In the genomic region with DNA sequence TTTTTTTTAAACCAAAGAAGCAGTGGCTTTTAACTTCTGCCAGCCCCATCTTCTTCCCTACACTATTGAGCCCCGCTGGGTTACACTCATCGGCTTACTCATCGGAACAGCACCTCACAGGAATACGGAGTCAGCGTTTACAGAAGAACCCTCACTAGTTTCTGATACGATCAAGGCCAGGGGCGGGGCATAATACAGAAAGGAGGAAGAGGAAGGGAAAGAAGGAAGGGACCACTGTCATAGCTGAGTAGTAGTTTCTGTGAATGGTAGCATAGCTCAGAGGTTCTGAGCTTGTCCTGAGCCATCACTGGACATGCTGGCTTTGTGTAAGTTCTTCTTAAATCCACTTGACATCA, we compare ENCODE assay signal across 17 mouse cellular contexts. TPM values are rescaled to one million over a fixed set of nuclear protein-coding genes. Genes with fewer than 3 reads are reported as not detected.
DNase-seq lines count a peak whose midpoint lies in the region; ATAC-seq and TF ChIP-seq lines count a peak whose summit lies in the region.
"Had no signal": no experiment of that assay in that cellular context is flagged by ENCODE, and none has a peak within 500 bp of the region (broad histone marks: within the 10 kb centered on the region; RNA-seq: fewer than 3 reads in every experiment).

No protein-coding gene starts in this region.

- H3K27ac ChIP-seq in midbrain, embryonic 11.5 days (ENCODE audit: low read depth, low read length): no peak overlapping the region
- no peak overlapping the region for H3K27ac ChIP-seq in midbrain, embryonic 16.5 days (ENCODE audit: low read length)
- H3K27ac ChIP-seq in small intestine, adult 2 months (ENCODE audit: insufficient read depth, low read depth, low read length): peak overlapping the region; percentile 16; the same call in 1 of the 2 replicates
- no peak overlapping the region for H3K27ac ChIP-seq in embryonic facial prominence, embryonic 10.5 days (replicated peaks)
- H3K27ac ChIP-seq: hindbrain, embryonic 12.5 days; stomach, embryonic 15.5 days had no signal

- no peak overlapping the region for H3K4me2 ChIP-seq in midbrain, embryonic 11.5 days
- H3K4me2 ChIP-seq in midbrain, embryonic 16.5 days (ENCODE audit: low read length): no peak overlapping the region
- H3K4me2 ChIP-seq: heart, embryonic 11.5 days; hindbrain, embryonic 12.5 days; stomach, embryonic 15.5 days had no signal

- no peak overlapping the region for H3K4me3 ChIP-seq in midbrain, embryonic 11.5 days (ENCODE audit: low read depth, low read length)
- H3K4me3 ChIP-seq in midbrain, embryonic 16.5 days (ENCODE audit: low read depth, low read length): no peak overlapping the region
- no peak overlapping the region for H3K4me3 ChIP-seq in small intestine, adult 2 months (ENCODE audit: low read depth, low read length)
- H3K4me3 ChIP-seq in embryonic facial prominence, embryonic 10.5 days: no peak overlapping the region
- H3K4me3 ChIP-seq: hindbrain, embryonic 12.5 days; stomach, embryonic 15.5 days had no signal

- intact Hi-C loops in heart, postnatal 25 days (cut with DNase I): no loop called here

- TF ChIP-seq POLR2A in small intestine, adult 2 months (IDR thresholded peaks at IDR 0.05; ENCODE audit: low read depth, low read length): no peak

- 94% methylated on average over 7 of the region's 7 CpGs for WGBS in midbrain, embryonic 11.5 days
- 92% methylated on average over 7 of the region's 7 CpGs for WGBS in midbrain, embryonic 16.5 days
- 55% methylated on average over 7 of the region's 7 CpGs for WGBS in small intestine, adult 2 months
- 92% methylated on average over 7 of the region's 7 CpGs for WGBS in embryonic facial prominence, embryonic 10.5 days

- H3K9me3 ChIP-seq in midbrain, embryonic 11.5 days (ENCODE audit: control insufficient read depth, low read length): no peaks in the 10 kb centered on the region
- H3K9me3 ChIP-seq in midbrain, embryonic 16.5 days (replicated peaks; ENCODE audit: control insufficient read depth, low read length, poor library complexity, severe bottlenecking): no peaks in the 10 kb centered on the region
- H3K9me3 ChIP-seq in embryonic facial prominence, embryonic 10.5 days: no peaks in the 10 kb centered on the region
- H3K9me3 ChIP-seq: hindbrain, embryonic 12.5 days; stomach, embryonic 15.5 days had no signal

- DNase-seq in heart, adult 9 months (ENCODE audit: low spot score in 2 of 2): peak; percentile 13 to 19
- DNase-seq in heart, postnatal 25 days (ENCODE audit: low spot score): no peak
- DNase-seq in midbrain, embryonic 11.5 days (ENCODE audit: low spot score, missing footprints): peak; percentile 49
- peak; percentile 18 for DNase-seq in c-Kit-positive CD71-negative TER-119-negative erythroid progenitor cells, embryonic 14.5 days (ENCODE audit: low read depth)
- no peak for DNase-seq in embryonic facial prominence, embryonic 10.5 days (ENCODE audit: low spot score)
- DNase-seq in gastrocnemius, postnatal 10 days: no peak
- DNase-seq: cerebellum, adult 2 months; kidney, adult 18-20 months; lung, adult 18-20 months; thymus, postnatal 25 days had no signal

- ATAC-seq in midbrain, embryonic 11.5 days (ENCODE audit: low FRiP score): no peak
- no peak for ATAC-seq in midbrain, embryonic 16.5 days
- ATAC-seq: CD4-positive, CD25-positive, alpha-beta regulatory T cell, adult 4 months had no signal

- no peak overlapping the region for H3K9ac ChIP-seq in midbrain, embryonic 11.5 days (ENCODE audit: low read length)
- no peak overlapping the region for H3K9ac ChIP-seq in midbrain, embryonic 16.5 days (ENCODE audit: low read depth, low read length)
- H3K9ac ChIP-seq: hindbrain, embryonic 12.5 days; stomach, embryonic 15.5 days had no signal

- no peaks in the 10 kb centered on the region for H3K4me1 ChIP-seq in midbrain, embryonic 11.5 days (ENCODE audit: control insufficient read depth, insufficient read depth, low read length)
- no peaks in the 10 kb centered on the region for H3K4me1 ChIP-seq in midbrain, embryonic 16.5 days (ENCODE audit: control insufficient read depth, insufficient read depth, low read length)
- no peaks in the 10 kb centered on the region for H3K4me1 ChIP-seq in small intestine, adult 2 months (ENCODE audit: control insufficient read depth, insufficient read depth, insufficient read length, low read length)
- H3K4me1 ChIP-seq in embryonic facial prominence, embryonic 10.5 days: peaks cover 15% of the 10 kb centered on the region

- TF ChIP-seq CTCF in small intestine, adult 2 months (IDR thresholded peaks at IDR 0.05; ENCODE audit: extremely low read depth, insufficient read length, insufficient replicate concordance, low read depth, low read length): no peak

- H3K27me3 ChIP-seq in midbrain, embryonic 11.5 days (ENCODE audit: control insufficient read depth, insufficient read depth, low read length): no peaks in the 10 kb centered on the region
- H3K27me3 ChIP-seq in midbrain, embryonic 16.5 days (ENCODE audit: control insufficient read depth, insufficient read depth, low read depth, low read length): no peaks in the 10 kb centered on the region
- no peaks in the 10 kb centered on the region for H3K27me3 ChIP-seq in small intestine, adult 2 months (ENCODE audit: control insufficient read depth, insufficient read depth, low read length)
- no peaks in the 10 kb centered on the region for H3K27me3 ChIP-seq in embryonic facial prominence, embryonic 10.5 days (replicated peaks; ENCODE audit: low read depth, poor library complexity, severe bottlenecking)
- H3K27me3 ChIP-seq: hindbrain, embryonic 12.5 days; stomach, embryonic 15.5 days had no signal

- H3K36me3 ChIP-seq in midbrain, embryonic 11.5 days (ENCODE audit: control insufficient read depth, insufficient read depth, low read length): no peaks in the 10 kb centered on the region
- no peaks in the 10 kb centered on the region for H3K36me3 ChIP-seq in midbrain, embryonic 16.5 days (ENCODE audit: control insufficient read depth, insufficient read depth, low read length)
- H3K36me3 ChIP-seq in small intestine, adult 2 months (ENCODE audit: control insufficient read depth, insufficient read depth, low read length): no peaks in the 10 kb centered on the region
- no peaks in the 10 kb centered on the region for H3K36me3 ChIP-seq in embryonic facial prominence, embryonic 10.5 days (replicated peaks)
- H3K36me3 ChIP-seq: hindbrain, embryonic 12.5 days; stomach, embryonic 15.5 days had no signal

RNA-seq across cellular contexts. Expression of a gene that starts 38.8 kb away (rescaled TPM):
- 1 to 10 TPM; 1.9 to 2.1 TPM for total RNA-seq in heart, postnatal 25 days (2021)
- 44.4 and 45.9 TPM in 2 replicates for polyA plus RNA-seq in midbrain, embryonic 11.5 days (2014; fragmentation: Nextera tagmentation; extraction: Ambion mirVana)
- 115 and 118 TPM in 2 replicates for polyA plus RNA-seq in midbrain, embryonic 16.5 days (2015; fragmentation: Nextera tagmentation; extraction: Ambion mirVana)
- 1.7 and 2.6 TPM in 2 replicates for polyA plus RNA-seq in small intestine, adult 2 months (2012; rRNA removed)
- polyA plus RNA-seq in embryonic facial prominence, embryonic 10.5 days (2016; fragmentation: Nextera tagmentation; extraction: Ambion mirVana): 24.4 and 25.2 TPM in 2 replicates
- 1 to 10 TPM; 8.9 to 10.0 TPM for total RNA-seq in gastrocnemius, postnatal 10 days (2021)
- total RNA-seq: neutrophil, adult 5-6 weeks had no signal

Comparison
In these comparisons a context has a peak if more than half of its experiments do, and no peak if none do; other contexts are left out.
1. DNase-seq: peak in heart, adult 9 months (2 of 2), midbrain, embryonic 11.5 days (single experiment) and c-Kit-positive CD71-negative TER-119-negative erythroid progenitor cells, embryonic 14.5 days (single experiment); none in heart, postnatal 25 days (single experiment), embryonic facial prominence, embryonic 10.5 days (single experiment) and gastrocnemius, postnatal 10 days (single experiment).